Mouse (Mus musculus): Measurements from ENCODE around the gene Fgf3. TPM values are rescaled to one million over a fixed set of nuclear protein-coding genes. Genes with fewer than 3 reads are reported as not detected.
"Not testable (repeated sequence)": the region's sequence is repeated elsewhere in the genome, so short reads cannot be mapped to it uniquely, and the experiment has no call there.

The Fgf3 gene
- polyA plus RNA-seq, 1 experiment from 2014 or later: 0.36 TPM

GRCm38 (mm10) chr7:144888564-144889299 is 50.8 kb downstream of the Fgf3 start:
- H3K9me3 ChIP-seq (replicated peaks): no peaks in the 10 kb centered on the region
- 0 out of 2 replicates have a peak overlapping the region, but pooled peaks have one; percentile 13 for H3K4me2 ChIP-seq
- 4% methylated on average over 18 of the region's 18 CpGs for WGBS
- H3K36me3 ChIP-seq: no peaks in the 10 kb centered on the region
- H3K27ac ChIP-seq: no peak overlapping the region
- peaks cover 27% of the 10 kb centered on the region for H3K27me3 ChIP-seq
- H3K4me3 ChIP-seq (replicated peaks): no peak overlapping the region
- ATAC-seq (replicated peaks; ENCODE audit: low FRiP score): no peak
- no peak overlapping the region for H3K9ac ChIP-seq
- peaks cover 7% of the 10 kb centered on the region for H3K4me1 ChIP-seq

- ATAC-seq (replicated peaks; ENCODE audit: low FRiP score); H3K9ac ChIP-seq; H3K9me3 ChIP-seq (replicated peaks); H3K4me3 ChIP-seq (replicated peaks); H3K27ac ChIP-seq; H3K36me3 ChIP-seq; H3K4me2 ChIP-seq: not testable (repeated sequence)
- peaks cover 35% of the 10 kb centered on the region for H3K27me3 ChIP-seq
- H3K4me1 ChIP-seq: peaks cover 21% of the 10 kb centered on the region
- WGBS: 89% methylated on average over 1 of the region's 1 CpGs
Measured at GRCm38 (mm10) chr7:144890661-144891060, 52.8 kb downstream of the Fgf3 start.

DNA sequence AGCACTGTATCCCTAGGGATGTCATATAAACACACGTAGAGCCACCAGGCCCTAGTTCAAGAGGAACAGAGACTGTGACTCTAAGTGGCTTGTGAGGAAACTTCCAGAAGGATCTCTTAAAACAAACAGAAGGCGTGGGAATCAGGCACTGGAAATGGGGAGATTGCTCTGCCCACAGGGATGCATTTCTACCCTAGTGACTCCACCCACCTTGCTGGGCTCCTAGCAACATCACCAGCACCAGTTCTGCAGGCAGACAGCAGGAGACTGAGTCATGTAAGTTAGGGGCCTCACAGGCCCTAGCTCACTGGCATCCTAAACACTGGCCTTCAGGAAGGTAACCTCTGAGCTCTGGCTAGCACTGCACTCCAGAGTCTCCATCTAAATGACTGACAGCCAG is 54.0 kb downstream of the Fgf3 start:
- no peak overlapping the region for H3K9ac ChIP-seq
- H3K4me2 ChIP-seq: no peak overlapping the region
- ATAC-seq (replicated peaks; ENCODE audit: low FRiP score): no peak
- H3K4me1 ChIP-seq: peaks cover 33% of the 10 kb centered on the region
- H3K27ac ChIP-seq: no peak overlapping the region
- WGBS: 85% methylated on average over 2 of the region's 2 CpGs
- no peak overlapping the region for H3K4me3 ChIP-seq (replicated peaks)
- H3K9me3 ChIP-seq (replicated peaks): no peaks in the 10 kb centered on the region
- H3K36me3 ChIP-seq: no peaks in the 10 kb centered on the region
- peaks cover 47% of the 10 kb centered on the region for H3K27me3 ChIP-seq

- no peak for ATAC-seq (replicated peaks; ENCODE audit: low FRiP score)
- Histone ChIP-seq H3K9me3 (replicated peaks) (no peaks in the 10 kb centered on the region), H3K27me3 (peaks cover 52% of the 10 kb centered on the region), H3K4me3 (replicated peaks) (no peak overlapping the region), H3K4me1 (peaks cover 37% of the 10 kb centered on the region), H3K4me2 (no peak overlapping the region), H3K9ac (no peak overlapping the region), H3K36me3 (no peaks in the 10 kb centered on the region), H3K27ac (no peak overlapping the region)
- 48% methylated on average over 6 of the region's 6 CpGs for WGBS
Measured at GRCm38 (mm10) chr7:144892322-144892721, 54.4 kb downstream of the Fgf3 start.

Other genes with a start within 250 kb of the Fgf3 start
- 42.1 and 47.8 TPM in 2 replicates for gene Ano1, start 86.1 kb upstream of the Fgf3 start, polyA plus RNA-seq (2015; fragmentation: Nextera tagmentation; extraction: Ambion mirVana)
- gene Fgf4, start 9.3 kb downstream of the Fgf3 start, polyA plus RNA-seq (2015; fragmentation: Nextera tagmentation; extraction: Ambion mirVana): 0.14 TPM in 1 of 2 replicates, not detected in the other
- 2.3 and 2.4 TPM in 2 replicates for gene Fgf15, start 58.4 kb downstream of the Fgf3 start, polyA plus RNA-seq (2015; fragmentation: Nextera tagmentation; extraction: Ambion mirVana)
- gene LTO1, start 77.0 kb downstream of the Fgf3 start, polyA plus RNA-seq (2015; fragmentation: Nextera tagmentation; extraction: Ambion mirVana): 25.8 and 27.9 TPM in 2 replicates
- gene Ccnd1, start 101.8 kb downstream of the Fgf3 start, polyA plus RNA-seq (2015; fragmentation: Nextera tagmentation; extraction: Ambion mirVana): 229 and 245 TPM in 2 replicates